Mouse (Mus musculus): ENCODE data around the gene Sprtn. TPM values are rescaled to one million over a fixed set of nuclear protein-coding genes. Genes with fewer than 3 reads are reported as not detected.

Gene Sprtn
- polyA plus RNA-seq (2012; rRNA removed): 18.0 and 19.5 TPM in 2 replicates

GRCm38 (mm10) chr8:124897386-124898250 lies at the start of gene Sprtn, which contains the start of gene Exoc8:
TSS of gene Sprtn (plus strand) at chr8:124897886.
TSS of gene Exoc8 (minus strand) at chr8:124897705.

GRCm38 (mm10) chr8:124862321-124863162 lies 35.1 kb upstream of the Sprtn start, which contains the start of the genes Gnpat and 2810004N23Rik:
TSS of gene Gnpat (plus strand) at chr8:124863033.
TSS of gene 2810004N23Rik (minus strand) at chr8:124863120.

GRCm38 (mm10) chr8:124949209-124950068 lies 51.8 kb downstream of the Sprtn start, which contains the start of gene Egln1:
TSS of gene Egln1 (minus strand) at chr8:124949324.

Other genes with a start within 250 kb of the Sprtn start
- 73.5 and 80.2 TPM in 2 replicates for gene 2310022B05Rik, start 234.5 kb upstream of the Sprtn start, polyA plus RNA-seq (2012; rRNA removed)
- 60.5 and 63.7 TPM in 2 replicates for gene Ttc13, start 175.9 kb upstream of the Sprtn start, polyA plus RNA-seq (2012; rRNA removed)
- gene Arv1, start 175.7 kb upstream of the Sprtn start, polyA plus RNA-seq (2012; rRNA removed): 37.7 and 42.4 TPM in 2 replicates
- 0.49 and 0.72 TPM in 2 replicates for gene Fam89a, start 146.1 kb upstream of the Sprtn start, polyA plus RNA-seq (2012; rRNA removed)
- gene Trim67, start 104.8 kb upstream of the Sprtn start, polyA plus RNA-seq (2012; rRNA removed): 67.8 and 91.8 TPM in 2 replicates
- 78.5 and 83.7 TPM in 2 replicates for gene Gnpat, start 34.9 kb upstream of the Sprtn start, polyA plus RNA-seq (2012; rRNA removed)
- gene 2810004N23Rik, start 34.8 kb upstream of the Sprtn start, polyA plus RNA-seq (2012; rRNA removed): 19.9 and 20.9 TPM in 2 replicates
- 15.1 and 15.3 TPM in 2 replicates for gene Exoc8, start 181 bp upstream of the Sprtn start, polyA plus RNA-seq (2012; rRNA removed)
- 56.6 and 56.8 TPM in 2 replicates for gene Egln1, start 51.4 kb downstream of the Sprtn start, polyA plus RNA-seq (2012; rRNA removed)
- 154 and 181 TPM in 2 replicates for gene Tsnax, start 115.1 kb downstream of the Sprtn start, polyA plus RNA-seq (2012; rRNA removed)
- gene Disc1, start 156.3 kb downstream of the Sprtn start, polyA plus RNA-seq (2012; rRNA removed): 1.8 and 1.9 TPM in 2 replicates

All from central nervous system, embryonic 18 days (tissue).